Mouse (Mus musculus) natural killer cell, adult 2 months (primary cell): Measurements from ENCODE around the gene Hist1h2bb.
"Not testable (repeated sequence)": the region's sequence is repeated elsewhere in the genome, so short reads cannot be mapped to it uniquely, and the experiment has no call there.

Experiments
- DNase-seq, 2 experiments: peaks; one replicate each; pipeline ENCODE4 v3.0.0; 2022; ENCODE audit warnings: low spot score in 2 of 2

The Hist1h2bb gene

GRCm38 (mm10) chr13:23746201-23747080 lies at the start of gene Hist1h2bb:
Gene Hist1h2bb, plus strand, starts transcription at chr13:23746734.
- peak; percentile 75 to 79 for DNase-seq

DNA sequence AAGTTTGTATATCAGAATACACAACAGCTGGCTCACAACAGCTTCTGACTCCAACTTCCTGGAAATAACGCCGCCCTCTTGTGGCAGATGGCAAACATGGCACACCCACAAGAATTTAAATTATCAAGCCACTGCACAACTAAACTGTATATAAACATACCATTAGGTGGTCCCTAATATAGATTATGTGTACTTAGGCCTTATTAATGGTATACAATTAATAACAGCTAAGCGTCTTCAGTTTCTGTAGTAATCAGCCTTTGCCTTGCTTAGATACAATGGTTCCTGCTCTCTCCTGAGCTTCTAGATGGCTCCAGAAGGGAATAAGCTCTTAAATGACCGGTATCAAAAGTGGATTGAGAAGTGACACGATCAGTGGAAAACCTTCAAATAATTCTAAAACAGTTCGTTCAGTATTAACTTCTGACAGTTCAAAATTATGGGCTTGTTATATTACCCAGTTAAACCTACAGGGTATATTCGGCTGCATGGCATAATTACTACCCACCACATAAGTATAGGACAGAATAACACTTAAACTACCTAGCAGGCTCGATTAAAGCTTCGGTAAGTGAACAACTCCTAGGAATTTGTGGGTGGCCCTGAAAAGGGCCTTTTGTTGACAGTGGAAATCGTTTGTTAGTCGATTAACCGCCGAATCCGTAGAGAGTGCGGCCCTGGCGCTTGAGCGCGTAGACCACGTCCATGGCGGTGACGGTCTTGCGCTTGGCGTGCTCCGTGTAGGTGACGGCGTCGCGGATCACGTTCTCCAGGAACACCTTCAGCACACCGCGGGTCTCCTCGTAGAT lies 48.8 kb upstream of the Hist1h2bb start:
- peak; percentile 64 to 74 for DNase-seq

DNA sequence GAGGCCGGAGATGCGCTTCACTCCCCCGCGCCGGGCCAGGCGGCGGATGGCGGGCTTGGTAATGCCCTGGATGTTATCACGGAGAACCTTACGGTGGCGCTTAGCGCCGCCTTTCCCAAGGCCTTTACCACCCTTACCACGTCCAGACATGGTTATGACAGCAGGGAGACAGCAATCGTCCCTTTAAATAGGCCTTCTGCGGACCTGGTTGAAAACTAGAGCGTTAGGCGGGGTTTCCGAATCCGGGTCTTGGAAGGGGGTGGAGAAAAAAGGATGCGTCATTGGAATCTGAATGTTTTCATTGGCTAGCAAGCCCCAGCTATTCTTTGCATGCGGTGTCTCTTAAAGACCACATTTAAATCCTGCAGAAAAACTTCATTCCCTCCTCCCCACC lies 48.2 kb upstream of the Hist1h2bb start, which contains the start of gene Hist1h4c:
Gene Hist1h4c, minus strand, starts transcription at position 155 of the 394 bp plus-strand sequence.
- DNase-seq: peak; percentile 99

DNA sequence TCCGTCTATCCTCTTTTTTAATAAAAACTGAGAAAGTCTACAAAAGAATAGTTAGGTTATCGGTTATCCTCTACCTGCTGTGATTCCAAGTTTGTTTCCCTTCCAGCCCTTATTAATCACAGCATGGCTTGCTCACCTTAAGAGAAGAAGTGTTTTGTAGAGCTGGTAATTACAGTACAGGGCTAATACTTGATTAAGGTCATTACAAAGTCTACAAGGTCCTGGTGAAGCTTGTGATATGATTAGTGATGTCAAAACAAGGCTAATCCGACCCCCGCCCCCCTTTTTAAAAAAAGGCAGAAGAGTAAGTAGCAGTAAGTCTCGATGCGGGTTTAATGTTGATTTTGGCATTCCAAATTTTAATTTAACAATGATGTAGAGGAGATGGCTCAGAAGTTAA lies 47.5 kb upstream of the Hist1h2bb start:
- DNase-seq: no peak

- DNase-seq: no peak
Measured at GRCm38 (mm10) chr13:23699767-23700166, 46.8 kb upstream of the Hist1h2bb start.

DNA sequence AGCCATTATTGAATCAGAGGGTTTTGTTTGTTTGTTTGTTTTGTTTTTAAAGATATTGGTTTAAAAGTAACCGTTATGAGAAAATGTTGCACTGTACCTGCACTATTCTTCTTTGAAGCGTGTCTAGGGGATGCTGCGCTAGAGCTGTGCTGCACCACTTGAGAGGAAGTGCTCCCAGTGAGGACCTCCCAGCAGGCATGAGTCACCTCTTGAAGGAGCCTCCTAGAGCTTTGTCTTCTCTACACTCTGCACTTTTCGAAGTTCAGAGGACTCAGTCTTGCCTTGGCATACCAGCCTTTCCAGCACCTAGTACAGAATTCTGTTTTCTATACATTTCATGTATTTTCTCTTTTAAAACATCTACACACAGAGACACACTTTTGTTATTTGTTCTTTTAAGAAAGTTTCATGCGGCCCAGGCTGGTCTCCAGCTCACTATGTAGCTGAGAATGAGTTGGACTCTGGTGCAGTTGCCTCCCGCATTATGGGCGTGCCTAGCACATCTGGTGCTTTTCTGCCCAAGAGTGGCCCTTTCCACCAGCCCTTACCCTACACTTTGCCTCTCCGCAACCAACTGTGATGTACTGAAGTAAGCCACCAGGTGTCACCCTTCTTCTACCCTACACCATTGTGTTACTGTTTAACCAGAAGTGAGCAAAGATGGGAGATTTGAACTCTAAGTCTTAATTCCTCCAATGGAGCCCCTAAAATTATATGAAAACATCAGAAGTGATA lies 45.6 kb upstream of the Hist1h2bb start:
- peak; percentile 83 to 84 for DNase-seq

DNA sequence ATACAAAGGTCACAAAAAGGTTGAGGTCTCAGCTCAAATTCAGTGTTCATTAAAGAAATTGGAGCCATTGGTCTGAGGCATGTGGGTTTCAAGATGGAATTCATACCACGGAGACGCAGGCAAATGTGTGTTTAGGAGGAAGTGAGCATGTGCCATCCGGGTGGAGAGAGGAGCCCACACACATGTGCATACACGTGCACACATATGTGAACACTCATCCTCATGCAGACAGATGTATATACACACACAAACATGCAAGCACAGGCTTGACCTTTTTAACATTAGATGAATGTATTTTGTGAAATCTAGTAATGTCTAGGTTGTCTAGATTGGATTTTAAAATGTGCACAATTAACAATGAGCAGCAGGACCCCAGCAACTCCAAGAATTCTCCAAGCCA lies 44.3 kb upstream of the Hist1h2bb start:
- no peak for DNase-seq

GRCm38 (mm10) chr13:23702801-23703200 lies 43.7 kb upstream of the Hist1h2bb start:
- not testable (repeated sequence) for DNase-seq

GRCm38 (mm10) chr13:23705751-23706356 lies 40.7 kb upstream of the Hist1h2bb start:
- no peak for DNase-seq

GRCm38 (mm10) chr13:23706771-23707170 lies 39.8 kb upstream of the Hist1h2bb start:
- no peak for DNase-seq

GRCm38 (mm10) chr13:23708041-23708440 lies 38.5 kb upstream of the Hist1h2bb start:
- DNase-seq: no peak

DNA sequence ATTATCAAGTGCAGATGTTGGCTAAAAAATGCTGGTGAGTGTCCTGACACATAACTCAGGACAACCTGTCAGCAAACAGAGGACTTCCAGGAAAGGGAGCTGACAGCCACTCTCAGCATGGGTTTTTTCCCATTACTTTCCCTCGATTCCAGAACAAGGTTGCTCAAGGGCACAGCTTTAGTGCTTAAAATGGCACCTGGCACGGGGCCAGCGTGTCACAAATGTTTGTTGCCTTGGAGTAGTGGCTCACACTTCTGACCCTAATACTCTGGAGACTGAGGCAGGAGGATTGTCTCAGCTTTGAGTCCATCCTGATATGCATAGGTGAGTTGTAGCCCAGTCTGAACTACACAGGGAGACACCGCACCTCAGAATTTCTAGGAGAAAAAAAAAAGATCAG lies 37.9 kb upstream of the Hist1h2bb start:
- DNase-seq: no peak

GRCm38 (mm10) chr13:23709714-23710373 lies 36.7 kb upstream of the Hist1h2bb start:
- peak in 1 of 2 experiments; percentile 11 for DNase-seq

GRCm38 (mm10) chr13:23710374-23711089 lies 36.0 kb upstream of the Hist1h2bb start, which contains the start of gene Hfe:
Gene Hfe, minus strand, starts transcription at chr13:23710854.
- DNase-seq: peak; percentile 62 to 63

- DNase-seq: no peak
Measured at GRCm38 (mm10) chr13:23716261-23717042, 30.1 kb upstream of the Hist1h2bb start.

DNA sequence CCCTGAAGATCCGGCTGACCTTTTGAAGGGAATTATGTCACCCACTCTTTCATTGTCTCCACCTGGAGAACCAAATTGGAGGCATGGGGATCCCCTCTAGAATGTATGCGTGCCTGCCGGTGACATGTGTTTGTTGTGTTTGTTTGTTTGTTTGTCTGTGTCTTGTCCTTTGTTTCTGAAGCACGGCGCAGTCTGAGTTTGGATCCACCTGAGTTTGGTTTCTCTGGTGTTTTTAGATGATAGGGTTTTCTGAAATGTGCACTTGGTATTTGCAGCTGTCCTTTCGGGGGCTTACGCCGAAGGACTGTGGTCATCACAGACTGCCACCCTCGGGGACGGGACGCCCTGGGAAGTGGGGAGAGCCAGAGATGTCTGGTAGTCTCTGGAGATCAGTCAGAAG lies 29.4 kb upstream of the Hist1h2bb start:
- no peak for DNase-seq

- not testable (repeated sequence) for DNase-seq
Measured at GRCm38 (mm10) chr13:23717593-23718245, 28.8 kb upstream of the Hist1h2bb start.

GRCm38 (mm10) chr13:23724239-23724638 lies 22.3 kb upstream of the Hist1h2bb start:
- DNase-seq: no peak

GRCm38 (mm10) chr13:23725213-23725612 lies 21.3 kb upstream of the Hist1h2bb start:
- no peak for DNase-seq
